Mouse (Mus musculus) CD4-positive, CD25-positive, alpha-beta regulatory T cell, adult 4 months (primary cell): Measurements from ENCODE around the gene Crtap. TPM values are rescaled to one million over a fixed set of nuclear protein-coding genes. Genes with fewer than 3 reads are reported as not detected.

ENCODE experiments used
- ATAC-seq: one replicate; pipeline ENCODE4 v1.8.0; 2017
- polyA plus RNA-seq, 2 experiments: library from polyadenylated mRNA; unstranded; fragments of 100-300 nt; shearing (Covaris generic); gene quantifications; one replicate each; pipeline ENCODE4 v1.2.1; 2017

Crtap gene
- 1 to 10 TPM; 2.4 to 2.9 TPM for polyA plus RNA-seq

DNA sequence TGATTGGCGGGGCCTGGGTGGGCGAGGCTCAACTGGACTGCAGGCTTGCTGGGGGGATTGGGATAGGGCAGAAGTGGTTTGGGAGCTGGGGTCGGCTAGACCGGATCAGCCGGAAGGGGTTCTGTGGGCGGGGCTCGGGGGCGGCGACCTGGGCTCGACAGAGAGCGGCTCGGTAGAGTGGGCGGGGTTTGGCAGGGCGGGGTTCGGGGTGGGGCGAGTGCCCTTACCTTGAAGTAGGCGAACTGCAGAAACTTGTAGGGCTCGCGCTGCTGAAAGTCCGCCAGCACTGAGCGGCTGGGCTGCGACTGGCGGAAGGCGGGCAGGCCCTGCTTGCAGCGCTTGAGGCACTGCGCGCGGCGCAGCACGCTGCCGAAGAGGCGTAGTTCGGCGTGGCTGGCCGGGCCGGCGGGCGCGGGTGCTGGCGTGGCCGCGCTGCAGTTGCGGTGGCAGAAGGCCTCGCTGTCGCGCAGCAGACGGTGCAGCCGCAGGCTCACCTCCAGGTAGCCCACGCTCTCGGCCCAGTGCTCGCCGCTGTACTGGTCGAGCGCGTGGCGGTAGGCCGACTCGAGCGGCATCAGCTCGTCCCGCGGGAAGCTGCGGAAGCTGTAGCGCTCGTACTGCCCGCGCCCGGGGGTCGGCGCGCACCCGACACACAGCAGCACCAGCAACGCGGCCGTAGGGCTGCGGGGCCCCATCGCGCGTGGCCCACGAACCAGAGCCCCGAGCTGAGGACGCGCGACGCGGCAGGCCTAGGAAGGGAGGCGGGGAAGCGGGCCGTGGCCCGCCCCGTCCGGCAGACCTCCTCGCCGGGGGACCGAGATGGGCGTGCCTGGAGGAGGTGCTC lies at the start of gene Crtap:
Gene Crtap, minus strand, starts transcription at position 771 of the 844 bp plus-strand sequence.
- ATAC-seq: peak; percentile 76

DNA sequence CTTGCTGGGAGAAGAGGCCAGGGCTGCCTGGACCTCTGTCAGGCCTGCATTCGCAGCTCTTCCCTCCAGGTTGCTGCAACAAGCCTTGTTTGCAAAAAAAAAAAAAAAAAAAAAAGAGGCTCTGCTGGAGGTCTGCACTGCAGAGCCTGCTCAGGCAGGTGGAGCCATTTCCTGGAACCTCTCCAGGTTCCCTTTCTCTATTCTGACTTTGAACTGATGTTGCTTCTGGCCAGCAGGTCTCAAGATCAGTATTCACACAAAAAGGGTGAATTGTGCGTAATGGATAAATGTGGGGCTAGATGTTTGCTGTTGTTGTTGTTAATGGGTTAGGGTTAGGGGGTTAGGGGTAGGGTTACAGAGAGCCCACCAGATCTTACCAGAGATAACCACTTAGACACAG lies 45.2 kb upstream of the Crtap start:
- no peak for ATAC-seq

DNA sequence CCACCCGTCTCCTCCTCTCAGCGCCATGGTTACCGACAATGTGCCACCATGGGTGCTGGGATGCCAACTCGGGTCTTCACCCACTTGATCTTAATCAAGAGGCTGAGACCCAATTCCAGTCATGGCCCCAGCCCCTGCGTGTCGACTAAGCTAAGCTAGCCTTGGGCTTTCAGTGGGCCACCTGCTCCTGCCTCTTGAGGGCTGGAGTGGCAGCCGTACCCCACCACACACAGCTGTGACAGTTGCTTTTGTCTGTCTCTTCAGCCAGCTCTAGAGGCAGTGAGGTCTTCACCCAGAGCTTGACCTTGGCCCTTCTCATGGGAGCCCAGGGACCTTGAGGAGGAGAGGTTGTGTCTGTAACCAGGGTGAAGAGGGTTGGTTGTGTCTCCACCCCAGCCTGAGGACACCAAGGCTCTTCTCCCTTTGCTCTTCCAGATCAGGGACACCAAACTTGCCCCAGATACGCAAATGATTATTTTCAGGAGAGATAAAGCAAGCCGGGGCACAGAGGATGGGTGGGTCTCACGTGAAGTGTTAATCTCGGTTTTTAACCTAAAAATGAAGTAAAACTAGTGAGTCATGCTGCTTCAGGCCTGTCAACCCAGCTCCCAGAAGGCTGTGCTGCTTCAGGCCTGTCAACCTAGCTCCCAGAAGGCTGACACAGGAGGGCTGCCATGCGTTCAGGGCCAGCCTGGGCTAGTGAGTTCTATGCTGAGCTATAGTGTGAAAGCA lies 37.8 kb upstream of the Crtap start:
- ATAC-seq: no peak

DNA sequence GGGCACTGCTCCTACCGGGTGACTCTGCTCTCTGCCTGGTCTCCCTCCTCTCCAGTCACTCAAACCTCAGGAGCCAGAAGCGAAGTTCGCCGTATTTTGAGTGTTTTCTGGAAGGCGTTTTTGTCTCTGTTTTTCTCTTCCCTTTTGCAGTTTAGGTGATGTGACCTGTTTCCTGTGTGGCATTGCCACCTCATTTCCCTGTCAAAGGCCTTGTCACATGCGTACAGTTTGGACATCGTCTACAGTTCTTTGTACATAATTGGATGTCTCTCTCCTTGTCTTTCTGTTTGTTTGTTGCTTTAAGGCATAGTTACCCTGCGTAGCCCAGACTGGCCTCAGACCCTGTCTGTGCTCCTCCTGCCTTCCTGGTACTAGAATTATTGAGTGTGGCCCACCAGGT lies 37.0 kb upstream of the Crtap start:
- ATAC-seq: peak; percentile 72

DNA sequence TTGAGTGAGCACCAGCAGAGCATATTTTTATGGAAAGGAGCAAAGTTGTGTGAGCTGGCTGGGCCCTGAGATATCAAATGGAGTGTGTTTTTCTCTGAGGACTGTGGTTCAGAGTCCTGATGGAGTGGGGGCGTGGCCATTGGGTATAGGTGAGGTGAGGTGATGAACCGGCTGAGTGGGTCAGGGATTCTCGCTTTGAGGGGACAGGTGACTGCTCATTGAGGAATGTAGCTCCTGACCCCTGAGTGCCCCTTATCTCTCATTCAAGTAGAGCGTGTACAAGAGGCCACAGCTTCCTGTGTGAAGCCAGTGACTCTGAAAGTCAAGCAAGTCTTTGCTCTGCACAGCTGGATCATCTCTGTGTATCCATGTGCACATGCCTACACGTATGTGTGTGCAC lies 35.7 kb upstream of the Crtap start:
- ATAC-seq: no peak

DNA sequence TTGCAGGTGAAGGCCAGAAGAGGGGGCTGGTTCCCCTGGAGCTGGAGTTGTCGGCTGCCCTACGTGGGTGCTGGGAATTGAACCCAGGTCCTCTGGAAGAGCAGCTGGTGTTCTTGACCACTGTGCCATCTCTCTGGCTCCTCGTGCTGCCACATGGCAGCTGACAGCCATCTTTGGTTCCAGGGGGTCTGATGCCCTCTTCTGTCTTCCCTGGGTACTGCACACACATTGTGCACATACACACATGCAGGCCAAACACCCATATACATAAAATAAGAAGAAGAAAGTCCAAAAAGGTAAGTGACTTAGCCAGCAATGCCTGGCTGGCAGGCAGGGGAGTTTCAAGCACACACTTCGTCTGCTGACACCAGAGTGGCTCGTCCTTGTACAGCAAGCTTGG lies 35.1 kb upstream of the Crtap start:
- ATAC-seq: no peak

DNA sequence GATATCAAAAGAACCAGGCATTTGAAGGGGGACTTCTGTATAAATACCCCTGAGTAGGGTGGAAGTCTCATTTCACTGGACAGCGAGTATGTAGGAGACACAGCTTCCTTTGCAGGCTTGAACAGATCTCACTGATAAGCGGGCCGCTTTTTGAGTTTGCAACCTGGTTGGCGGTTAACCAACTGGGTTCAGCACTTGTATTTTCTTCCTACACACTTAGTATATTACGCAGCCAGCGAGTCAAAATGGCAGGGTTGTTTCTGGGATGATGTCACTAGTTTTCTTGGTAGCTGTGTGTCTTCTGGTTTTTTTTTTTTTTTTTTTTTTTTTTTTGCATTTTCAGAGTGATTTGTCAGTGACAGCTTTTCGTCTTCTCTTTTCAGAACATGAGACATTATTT lies 31.3 kb upstream of the Crtap start:
- peak; percentile 77 for ATAC-seq

DNA sequence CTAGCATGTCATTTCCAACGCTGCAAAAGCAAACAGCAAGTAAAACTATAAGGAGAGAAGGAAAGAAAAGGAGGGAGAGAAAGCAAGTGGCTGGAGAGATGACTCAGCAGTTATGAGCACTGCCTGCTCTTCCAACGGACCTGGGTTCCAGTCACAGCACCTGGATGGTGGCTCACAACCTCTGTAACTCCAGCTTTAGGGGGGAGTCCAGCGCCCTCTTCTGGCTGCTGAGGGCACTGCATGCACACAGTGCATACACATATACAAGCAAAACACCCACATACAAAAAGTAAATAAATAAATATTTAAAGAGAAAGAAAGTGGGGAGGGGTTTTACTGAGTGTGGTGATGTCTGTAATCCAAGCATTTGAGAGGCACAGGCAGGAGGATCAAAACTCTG lies 30.6 kb upstream of the Crtap start:
- no peak for ATAC-seq

DNA sequence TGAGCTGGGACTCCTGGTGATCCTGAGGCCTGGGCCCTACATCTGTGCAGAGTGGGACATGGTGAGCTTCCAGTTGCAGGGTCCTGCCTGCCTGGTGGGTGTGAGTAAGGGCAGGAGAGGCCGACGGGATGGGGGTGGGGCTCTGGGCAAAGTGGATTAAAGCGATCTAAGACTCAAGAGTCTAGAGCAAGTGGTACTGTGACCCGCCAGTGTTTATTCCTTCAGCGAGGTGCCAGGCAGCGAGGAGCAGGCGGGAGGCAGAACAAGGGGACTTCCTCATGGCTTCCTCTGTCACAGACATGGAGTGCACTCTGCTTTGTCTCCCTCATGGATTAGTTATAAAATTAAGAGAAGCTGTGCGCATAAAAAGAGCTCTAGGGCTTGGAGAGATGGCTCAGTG lies 30.0 kb upstream of the Crtap start:
- no peak for ATAC-seq

DNA sequence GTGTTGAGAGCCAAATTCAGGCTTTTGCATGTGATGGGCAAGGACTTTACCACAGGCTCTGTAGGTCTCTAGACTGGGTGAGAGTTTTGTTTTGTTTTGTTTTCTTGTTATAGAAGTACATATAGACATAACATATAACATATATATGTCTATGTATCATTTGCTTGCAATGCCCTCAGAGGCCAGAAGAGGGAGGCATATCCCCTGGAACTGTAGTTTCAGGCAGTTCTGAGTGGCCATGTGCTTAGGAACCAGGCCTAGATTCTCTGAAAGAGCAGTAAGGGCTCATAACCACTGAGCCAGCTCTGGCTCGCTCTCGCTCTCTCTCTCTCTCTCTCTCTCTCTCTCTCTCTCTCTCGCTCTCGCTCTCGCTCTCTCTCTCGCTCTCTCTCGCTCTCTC lies 27.7 kb upstream of the Crtap start:
- ATAC-seq: peak; percentile 58

DNA sequence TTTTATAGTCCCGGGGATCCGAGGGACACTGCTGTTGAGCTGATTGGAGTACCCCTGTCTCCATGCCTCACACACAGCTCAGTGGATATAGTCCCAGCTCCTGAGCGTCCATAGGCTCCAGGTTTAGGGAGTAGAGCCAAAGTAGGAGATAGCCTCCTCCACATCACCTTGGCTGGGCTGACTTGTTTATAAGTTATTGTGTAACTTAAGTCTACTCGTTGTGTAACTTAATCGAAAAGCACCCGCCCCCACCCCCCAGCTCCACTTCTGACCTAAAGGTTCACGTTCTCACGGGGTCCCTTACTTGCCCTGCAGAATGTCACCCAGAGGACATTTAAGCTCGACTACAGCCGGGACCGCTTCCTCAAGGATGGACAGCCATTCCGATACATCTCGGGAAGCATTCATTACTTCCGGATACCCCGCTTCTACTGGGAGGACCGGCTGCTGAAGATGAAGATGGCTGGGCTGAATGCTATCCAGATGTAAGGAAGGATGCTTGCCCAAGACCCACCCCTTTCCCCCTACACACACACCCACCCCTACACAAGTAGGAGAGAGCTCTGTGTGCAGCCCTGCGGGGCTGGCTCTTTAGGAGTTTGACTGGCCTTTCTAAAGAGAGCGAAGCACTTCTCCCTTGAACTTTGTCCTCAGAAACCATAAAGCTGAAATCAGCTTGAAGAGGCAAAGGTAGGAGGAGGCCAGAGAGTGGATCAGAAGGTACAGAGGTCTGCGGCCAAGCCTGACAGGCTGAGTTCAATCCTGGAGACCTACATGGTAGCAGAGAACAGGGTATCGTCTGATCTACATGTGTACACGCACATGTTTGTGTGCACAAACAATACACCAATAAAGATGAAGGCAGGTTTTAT lies 26.4 kb upstream of the Crtap start:
- ATAC-seq: no peak

DNA sequence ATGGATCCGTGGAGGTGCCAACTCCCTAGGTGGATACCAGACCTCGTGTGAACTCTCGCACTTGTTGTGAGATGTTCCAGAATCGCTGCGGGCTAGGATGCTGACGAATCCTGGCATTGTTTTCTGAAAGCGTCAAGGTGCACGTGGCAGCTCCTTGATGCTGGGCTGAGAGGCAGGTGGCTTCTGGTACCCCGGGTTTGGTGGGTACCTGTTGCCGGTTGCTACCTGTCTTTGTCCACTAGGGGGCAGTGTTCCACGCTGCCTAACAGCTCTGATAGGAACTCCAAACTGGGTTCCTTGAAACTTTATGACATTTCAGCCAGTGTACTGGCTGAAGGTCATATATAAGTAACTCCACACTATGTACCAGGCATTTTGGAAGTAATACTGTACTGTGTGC lies 25.2 kb upstream of the Crtap start:
- ATAC-seq: peak; percentile 43

DNA sequence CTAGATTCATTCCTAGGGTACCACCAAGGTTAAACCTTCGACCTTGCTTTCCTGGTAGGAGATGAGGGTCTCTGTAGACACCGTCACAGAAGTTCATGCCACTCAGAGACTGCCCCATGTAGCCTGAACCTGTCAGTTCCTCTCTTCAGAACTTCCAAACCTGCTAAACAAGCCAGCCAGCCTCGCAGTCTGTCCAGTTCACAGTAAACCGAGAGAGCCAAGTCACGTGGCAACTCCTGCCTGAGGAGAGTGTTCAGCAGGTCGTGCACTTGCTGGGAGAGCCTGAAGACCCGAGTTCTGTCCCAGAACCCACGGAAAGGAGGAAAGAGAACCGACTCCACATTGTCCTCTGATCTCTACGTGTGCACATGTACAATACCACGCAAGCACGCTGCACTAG lies 23.4 kb upstream of the Crtap start:
- no peak for ATAC-seq

DNA sequence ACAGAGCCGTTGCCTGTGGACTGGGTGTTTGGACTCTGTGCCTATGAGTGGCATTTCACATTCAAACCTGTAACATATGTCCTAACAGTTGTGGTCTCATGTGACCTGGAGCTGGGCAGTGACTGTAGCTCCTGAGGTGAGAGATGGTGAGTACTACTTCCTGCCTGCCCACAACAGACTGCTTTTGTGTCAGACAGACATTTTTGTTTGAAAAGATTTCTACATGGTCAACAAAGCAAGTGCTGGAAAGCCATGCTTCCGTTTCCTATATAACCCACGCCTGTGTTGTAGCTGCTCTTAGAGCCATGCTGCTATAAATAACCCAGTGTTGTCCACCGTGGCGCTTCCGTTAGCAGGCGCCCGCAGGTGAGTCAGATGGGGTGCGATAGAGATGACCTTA lies 21.9 kb upstream of the Crtap start:
- ATAC-seq: no peak

DNA sequence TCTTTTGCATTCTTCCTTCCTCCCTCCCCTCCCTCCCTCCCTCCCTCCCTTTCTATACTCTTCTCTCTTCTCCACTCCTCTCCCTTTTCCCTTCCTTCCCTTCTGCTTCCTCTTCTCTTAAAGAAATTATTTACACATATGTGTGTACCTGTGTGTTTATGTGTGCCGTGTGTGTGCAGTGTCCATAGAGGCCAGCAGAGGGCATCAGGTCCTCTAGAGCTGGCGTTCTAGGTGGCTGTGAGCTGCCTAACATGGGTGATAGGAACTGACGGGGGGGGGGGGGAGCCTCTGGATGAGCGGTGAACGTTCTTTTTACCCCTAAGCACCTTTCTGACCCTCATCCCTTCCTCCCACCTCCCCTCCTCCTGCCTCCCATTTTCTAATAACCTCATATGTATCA lies 20.8 kb upstream of the Crtap start:
- no peak for ATAC-seq

DNA sequence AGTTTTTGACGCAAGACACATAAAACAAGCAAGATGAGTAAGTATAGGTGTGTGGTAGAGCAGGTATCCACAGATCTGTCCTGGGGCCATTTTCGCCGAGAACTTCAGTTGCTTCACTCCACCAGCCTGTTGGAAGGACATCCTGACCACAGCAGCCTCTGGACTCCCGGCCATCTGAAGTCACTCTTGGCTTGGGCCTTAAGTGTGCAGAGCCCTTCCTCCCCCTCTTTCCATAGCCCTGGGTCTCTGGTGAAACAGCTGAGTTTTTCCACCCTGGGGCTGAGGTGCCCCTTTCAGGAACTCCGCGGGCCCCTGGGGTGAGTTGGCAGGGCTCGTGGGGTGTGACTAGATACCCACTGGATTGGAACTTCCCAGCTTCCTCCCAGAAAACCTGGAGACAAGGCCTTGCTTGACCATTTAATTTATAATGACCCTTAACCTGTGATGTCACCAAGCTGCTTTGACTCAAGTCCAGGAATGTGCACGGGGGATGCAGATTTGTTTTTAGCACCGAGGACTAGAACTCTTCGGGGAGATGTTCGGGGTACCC lies 19.9 kb upstream of the Crtap start:
- ATAC-seq: no peak

DNA sequence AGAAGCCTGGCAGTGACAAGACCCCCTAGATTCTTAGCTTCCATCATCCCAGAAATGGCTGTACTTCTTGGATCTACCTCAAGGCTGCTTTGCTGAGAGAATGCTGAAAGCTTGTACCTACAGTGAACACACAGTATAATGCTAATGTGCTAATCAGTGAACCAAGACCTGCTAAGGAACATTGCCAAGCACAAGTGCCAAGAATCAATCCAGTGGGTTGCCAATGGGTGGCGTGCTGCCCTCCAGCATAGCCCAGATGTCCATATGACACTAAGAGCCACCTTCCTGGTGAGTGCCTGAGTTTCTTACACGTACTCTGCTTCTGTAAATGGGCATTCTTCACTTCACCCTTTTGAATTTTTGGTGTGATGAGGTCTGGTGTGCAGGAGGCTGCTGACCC lies 17.2 kb upstream of the Crtap start:
- no peak for ATAC-seq

DNA sequence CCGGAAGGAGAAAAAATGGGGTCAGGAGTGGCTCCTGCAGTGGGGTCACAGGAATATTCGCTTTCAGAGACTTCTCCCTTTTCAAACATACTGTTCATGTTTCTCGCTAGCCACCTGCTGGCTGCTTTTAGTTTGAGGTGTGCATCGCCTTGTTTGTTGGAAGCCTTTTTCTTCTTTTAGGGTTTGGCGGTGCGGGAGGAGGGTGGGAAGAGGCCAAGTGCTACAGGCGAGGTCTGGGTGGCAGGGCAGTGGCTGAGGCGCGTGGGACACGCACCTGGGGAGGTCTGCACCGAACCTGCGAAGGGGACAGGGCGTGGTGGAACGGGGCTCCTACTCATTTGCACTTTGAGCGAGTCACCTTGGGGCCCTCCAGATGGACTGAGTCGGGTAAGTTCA lies 11.2 kb upstream of the Crtap start:
- ATAC-seq: peak; percentile 13

DNA sequence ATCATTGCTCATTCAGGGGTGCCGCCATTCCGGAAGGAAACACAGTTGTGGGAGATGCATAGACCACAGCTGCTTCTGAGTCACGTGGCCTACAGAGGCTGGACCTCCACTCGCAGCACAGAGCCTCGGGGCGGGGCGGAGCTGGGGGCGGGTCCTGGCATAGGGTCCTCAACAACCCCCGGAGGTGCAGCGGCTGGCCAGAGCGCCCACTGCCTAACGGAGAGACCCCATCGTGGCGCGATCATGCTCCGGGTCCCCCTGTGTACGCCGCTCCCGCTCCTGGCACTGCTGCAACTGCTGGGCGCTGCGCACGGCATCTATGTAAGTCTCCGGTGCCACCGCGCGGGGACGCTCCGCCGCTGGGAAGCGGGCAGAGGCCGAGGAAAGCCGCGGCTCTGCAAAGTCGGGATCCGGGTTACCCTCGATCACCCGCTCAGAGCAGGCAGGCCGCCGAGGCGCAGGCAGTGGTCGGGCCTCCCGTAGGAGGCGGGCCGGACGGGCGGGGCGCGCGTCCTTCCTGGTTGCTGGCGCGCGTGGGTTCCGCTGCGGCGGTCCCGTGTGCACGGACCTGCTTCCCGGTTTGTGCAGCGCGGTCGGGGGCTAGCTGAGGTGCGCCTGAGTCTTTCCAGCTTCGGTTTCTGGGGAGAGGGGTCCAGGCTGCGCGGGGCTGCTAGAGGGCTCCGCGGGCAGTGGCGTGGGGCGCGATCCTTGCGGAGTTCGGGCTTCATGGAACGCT lies 10.6 kb upstream of the Crtap start, which contains the start of the genes Glb1 and Tmppe:
Gene Glb1, plus strand, starts transcription at position 128 of the 736 bp plus-strand sequence.
Gene Tmppe, plus strand, starts transcription at position 157 of the 736 bp plus-strand sequence.
- ATAC-seq: peak; percentile 94

DNA sequence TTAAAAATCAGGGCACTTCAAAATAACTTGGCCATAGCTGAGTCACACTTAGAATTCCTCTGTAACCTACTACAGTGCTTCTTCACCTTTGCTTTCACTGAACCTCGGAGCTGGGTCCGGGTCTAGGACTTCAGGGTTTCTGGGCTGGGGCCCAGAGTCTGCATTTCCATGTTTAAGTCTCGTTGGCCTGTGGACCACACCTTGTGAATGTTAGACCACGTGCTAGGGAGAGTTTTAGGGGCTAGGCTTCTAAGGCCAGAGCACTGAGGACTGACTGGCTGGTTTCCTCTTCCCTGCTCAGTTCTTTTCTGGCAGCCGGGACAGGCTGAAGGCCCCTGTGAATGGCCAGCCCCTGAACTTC lies 10.1 kb upstream of the Crtap start:
- no peak for ATAC-seq

DNA sequence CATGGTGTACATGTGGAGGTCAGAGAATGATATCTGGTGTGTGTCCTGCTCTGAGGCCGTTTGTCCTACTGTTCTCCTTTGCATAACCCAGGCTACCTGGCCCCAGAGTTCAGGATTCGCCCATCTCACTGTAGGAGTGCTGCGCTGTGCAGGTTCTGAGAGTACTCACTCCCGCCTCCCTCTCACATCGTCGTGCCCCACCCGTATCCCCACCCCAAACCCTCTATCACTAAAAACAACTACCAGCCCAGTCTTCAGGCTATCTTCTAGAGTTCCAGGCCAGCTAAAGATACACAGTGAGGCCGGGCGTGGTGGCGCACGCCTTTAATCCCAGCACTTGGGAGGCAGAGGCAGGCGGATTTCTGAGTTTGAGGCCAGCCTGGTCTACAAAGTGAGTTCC lies 9.2 kb upstream of the Crtap start:
- no peak for ATAC-seq

DNA sequence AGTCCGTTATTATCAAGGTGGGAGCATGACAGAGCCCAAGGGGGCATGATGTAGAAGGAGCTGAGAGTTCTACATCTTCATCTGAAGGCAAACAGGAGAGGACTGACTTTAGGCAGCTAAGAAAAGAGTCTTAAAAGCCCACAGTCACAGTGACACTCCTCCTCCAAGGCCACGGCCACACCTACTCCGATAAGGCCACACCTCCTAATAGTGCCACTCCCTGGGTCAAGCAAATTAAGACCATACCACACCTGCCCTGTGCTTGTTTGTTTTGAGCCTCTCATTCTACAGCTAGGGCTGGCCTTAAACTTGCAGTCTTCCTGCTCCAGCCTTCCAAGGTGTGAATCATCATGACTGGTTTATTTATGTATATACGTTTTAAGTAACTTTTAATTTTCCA lies 4.8 kb upstream of the Crtap start:
- ATAC-seq: no peak
